Mouse (Mus musculus): ENCODE results near the gene Fam114a1.

Fam114a1 gene

GRCm38 (mm10) chr5:65057596-65057995 is 87.7 kb downstream of the Fam114a1 start:
- DNase-seq (ENCODE audit: low spot score): no peak

GRCm38 (mm10) chr5:65059806-65060205 is 89.9 kb downstream of the Fam114a1 start:
- no peak for DNase-seq (ENCODE audit: low spot score)

DNA sequence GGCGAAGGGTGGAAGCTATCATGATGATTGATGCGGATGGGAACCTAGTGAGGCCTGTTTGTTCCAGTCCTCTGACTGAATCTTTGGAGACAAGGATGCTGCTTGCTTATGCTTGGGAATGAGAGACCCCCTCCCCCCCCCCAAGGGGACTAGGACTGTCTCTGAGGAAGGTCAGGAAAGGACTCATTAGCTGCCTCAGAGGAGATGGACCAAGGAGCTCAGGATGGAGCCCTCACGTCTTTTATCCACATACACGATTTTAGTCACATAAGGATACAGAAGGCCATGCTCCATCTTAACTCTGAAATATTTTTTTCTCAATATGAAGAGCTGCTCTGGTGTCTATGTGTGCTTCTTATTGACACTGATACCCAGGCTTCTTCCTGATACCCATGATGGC is 92.4 kb downstream of the Fam114a1 start:
- no peak for DNase-seq (ENCODE audit: low spot score)

GRCm38 (mm10) chr5:65063266-65063665 is 93.4 kb downstream of the Fam114a1 start:
- no peak for DNase-seq (ENCODE audit: low spot score)

GRCm38 (mm10) chr5:65068166-65068565 is 98.3 kb downstream of the Fam114a1 start:
- no peak for DNase-seq (ENCODE audit: low spot score)

DNA sequence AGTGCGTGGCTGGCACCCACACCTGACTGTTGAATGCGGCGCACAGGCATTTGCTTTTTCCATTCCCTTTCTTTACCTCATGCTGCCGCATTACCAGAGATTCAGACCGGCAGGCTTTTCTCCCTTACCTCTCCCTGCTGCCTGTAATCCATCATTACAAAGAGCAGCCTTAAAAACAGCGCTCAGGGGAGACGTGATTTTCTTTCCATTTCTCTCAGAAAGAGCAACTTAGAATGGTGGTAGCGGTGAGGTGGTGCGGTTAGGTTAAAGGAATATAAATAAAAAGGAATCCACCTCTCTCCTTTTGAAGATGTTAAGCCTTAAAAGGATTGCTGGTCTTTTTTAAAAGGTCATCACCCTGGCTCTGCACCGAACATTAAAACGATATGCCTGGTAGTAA is 100.0 kb downstream of the Fam114a1 start:
- no peak for DNase-seq (ENCODE audit: low spot score)

DNA sequence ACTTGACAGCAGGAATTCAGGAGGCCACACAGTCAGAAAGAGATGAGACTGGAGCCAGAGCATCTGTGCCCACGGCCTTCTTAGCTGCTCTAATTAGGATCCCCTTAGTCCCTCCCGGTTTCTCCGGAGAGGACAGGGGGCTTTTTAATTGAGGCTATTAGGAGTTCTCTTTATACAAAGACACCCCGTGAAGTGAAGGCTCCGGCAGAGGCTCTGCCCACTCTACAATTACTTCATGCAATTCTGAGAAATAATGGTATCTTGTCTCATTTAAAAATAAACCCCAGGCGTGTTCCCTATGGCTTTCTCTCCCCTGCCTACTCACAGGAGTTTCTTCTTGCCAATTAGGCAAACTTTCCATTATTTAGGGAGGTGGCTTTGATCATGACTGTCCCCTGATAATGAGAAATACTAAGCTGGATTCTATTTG is 101.8 kb downstream of the Fam114a1 start:
- no peak for DNase-seq (ENCODE audit: low spot score)

- no peak for DNase-seq (ENCODE audit: low spot score)
Observed at GRCm38 (mm10) chr5:65073247-65073646, 103.4 kb downstream of the Fam114a1 start.

- peak; percentile 48 for DNase-seq (ENCODE audit: low spot score)
Observed at GRCm38 (mm10) chr5:65074693-65075092, 104.8 kb downstream of the Fam114a1 start.

GRCm38 (mm10) chr5:65076087-65076486 is 106.2 kb downstream of the Fam114a1 start:
- DNase-seq (ENCODE audit: low spot score): no peak

DNA sequence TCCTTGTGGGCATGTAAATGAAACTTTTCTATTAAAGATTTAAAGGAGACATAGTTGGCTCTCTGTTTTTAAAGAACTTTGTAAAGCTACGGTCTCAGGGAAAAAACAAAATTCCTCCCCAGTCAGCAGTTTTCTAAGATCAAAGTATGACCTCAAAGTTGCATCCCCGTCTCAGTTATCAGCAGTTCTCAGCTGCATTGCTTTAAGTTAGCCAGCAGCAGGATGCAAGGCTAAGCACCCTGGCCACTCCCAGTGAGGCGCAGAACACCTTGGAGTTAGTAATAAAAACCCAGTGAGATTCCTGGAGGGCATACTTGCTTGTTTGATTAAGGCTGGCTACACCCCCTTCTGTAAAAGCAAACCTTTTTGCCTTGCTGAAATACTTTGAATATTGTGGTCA is 106.9 kb downstream of the Fam114a1 start:
- no peak for DNase-seq (ENCODE audit: low spot score)

DNA sequence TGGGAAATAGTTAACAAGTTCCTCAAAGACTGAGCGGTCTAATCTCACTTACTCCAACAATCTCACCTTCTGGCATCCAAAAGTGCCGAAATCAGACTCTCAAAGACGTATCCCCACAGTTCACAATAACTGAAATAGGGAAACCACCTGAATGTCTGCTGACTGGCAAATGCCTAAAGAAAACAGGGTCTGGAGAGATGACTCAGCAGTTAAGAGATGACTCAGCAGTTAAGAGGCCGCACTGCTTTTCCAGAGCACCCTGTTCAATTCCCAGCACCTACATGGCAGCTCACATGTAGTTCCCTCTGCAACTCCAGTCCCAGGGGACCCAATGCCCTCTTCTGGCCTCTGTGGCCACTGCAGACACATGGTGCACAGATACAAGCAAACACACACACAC is 108.2 kb downstream of the Fam114a1 start:
- no peak for DNase-seq (ENCODE audit: low spot score)

- DNase-seq (ENCODE audit: low spot score): no peak
Observed at GRCm38 (mm10) chr5:65079881-65080280, 110.0 kb downstream of the Fam114a1 start.

GRCm38 (mm10) chr5:65081836-65082235 is 112.0 kb downstream of the Fam114a1 start:
- no peak for DNase-seq (ENCODE audit: low spot score)

DNA sequence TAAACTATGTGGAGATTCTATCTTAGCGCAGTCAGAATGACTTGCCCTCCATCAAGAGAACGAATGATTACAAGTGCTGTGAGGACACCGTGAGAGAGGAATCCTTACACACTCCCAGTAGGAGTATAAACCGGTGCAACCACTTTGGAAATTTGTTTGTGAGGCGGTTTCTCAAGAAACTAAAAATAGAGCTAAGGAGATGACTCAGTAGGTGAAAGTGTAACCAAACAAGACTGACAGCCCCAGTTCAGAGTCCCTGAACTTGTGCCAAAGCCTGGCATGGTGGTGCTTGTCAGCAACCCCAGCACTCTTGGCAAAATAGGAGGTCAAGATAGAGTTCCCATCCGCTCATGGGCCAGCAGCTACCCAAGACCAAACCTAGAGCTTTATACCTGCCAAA is 116.7 kb downstream of the Fam114a1 start:
- DNase-seq (ENCODE audit: low spot score): no peak

DNA sequence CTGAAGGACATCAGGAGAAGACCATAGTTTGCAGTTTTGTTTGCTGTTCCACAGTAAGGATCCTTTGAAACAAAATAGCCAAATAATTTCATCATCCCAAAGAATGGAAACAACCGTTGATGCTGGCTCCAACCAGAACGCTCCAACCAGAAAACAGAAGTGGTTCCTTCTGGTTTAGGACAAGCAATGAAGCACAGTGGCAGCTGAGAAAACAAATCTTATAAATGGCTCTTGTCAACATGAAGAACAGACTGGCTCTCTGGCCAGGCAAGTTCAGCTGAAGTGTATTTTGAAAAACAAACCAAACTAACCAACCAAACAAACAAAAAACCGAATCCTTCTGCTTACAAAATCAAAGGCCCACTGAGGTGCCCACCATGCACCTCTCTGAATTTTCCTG is 119.8 kb downstream of the Fam114a1 start:
- DNase-seq (ENCODE audit: low spot score): no peak

DNA sequence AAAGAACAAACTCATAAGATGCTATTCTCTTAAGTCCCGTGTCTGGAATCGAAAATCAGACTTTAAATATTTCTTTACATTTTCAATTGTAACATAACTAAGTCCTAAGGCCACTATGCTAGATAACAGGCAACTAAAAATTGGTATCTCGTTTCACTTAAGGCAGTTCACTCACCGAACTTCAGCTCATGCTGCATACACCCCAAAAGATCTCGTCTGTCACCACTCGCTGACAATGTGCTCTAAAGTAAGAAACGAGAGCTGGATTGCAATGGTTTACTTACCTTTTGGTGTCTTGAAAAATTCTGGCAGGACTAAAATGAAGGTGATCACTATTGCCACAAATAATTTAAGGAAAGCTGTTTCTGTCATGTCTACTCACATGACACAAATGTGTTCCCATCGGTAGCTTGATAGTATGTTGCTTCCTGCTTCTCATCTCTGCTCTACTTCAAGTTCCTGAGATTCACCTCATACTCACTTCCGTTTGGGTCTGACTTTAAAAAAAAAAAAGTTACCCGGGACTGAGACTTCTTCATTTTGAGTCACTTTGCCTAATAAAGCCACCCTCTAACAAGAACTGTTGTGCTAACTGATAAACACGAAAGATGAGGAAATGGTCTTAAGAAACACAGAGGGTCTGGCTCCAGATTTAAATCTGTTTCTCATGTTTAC is 121.5 kb downstream of the Fam114a1 start:
- DNase-seq (ENCODE audit: low spot score): no peak

All from testis, postnatal 10 days (tissue).